Mouse (Mus musculus) cerebellum, postnatal 25 days (tissue): ENCODE data around the gene Krt87.
A peak's percentile ranks its signal among the peaks of the same experiment; 100 is the strongest.

ENCODE experiments used
- DNase-seq, 2 experiments: peaks; one replicate each; pipeline ENCODE4 v3.0.0; 2021; ENCODE audit warnings: mixed read lengths in 2 of 2

Gene Krt87

GRCm38 (mm10) chr15:101414807-101415565 lies 23.6 kb downstream of the Krt87 start:
- DNase-seq, result peak; percentile 65 to 67

GRCm38 (mm10) chr15:101413916-101414635 lies 24.5 kb downstream of the Krt87 start:
- DNase-seq, result no peak

- peak; percentile 41 to 45 for DNase-seq
Measured at GRCm38 (mm10) chr15:101412188-101412587, 26.4 kb downstream of the Krt87 start.

- no peak for DNase-seq
Measured at GRCm38 (mm10) chr15:101410775-101411174, 27.8 kb downstream of the Krt87 start, which contains the start of gene Krt7. Gene Krt7 (plus strand): TSS chr15:101411043.

- DNase-seq, result no peak
Measured at GRCm38 (mm10) chr15:101398269-101398668, 40.3 kb downstream of the Krt87 start.

- no peak for DNase-seq
Measured at GRCm38 (mm10) chr15:101397683-101398082, 40.9 kb downstream of the Krt87 start.

GRCm38 (mm10) chr15:101396921-101397320 lies 41.7 kb downstream of the Krt87 start:
- DNase-seq, result no peak

- no peak for DNase-seq
Measured at GRCm38 (mm10) chr15:101396466-101396865, 42.1 kb downstream of the Krt87 start.

- DNase-seq, result peak; percentile 19 to 44
Measured at GRCm38 (mm10) chr15:101394908-101395307, 43.7 kb downstream of the Krt87 start.

GRCm38 (mm10) chr15:101392251-101392650 lies 46.4 kb downstream of the Krt87 start:
- no peak for DNase-seq

- DNase-seq, result no peak
Measured at GRCm38 (mm10) chr15:101390203-101390602, 48.4 kb downstream of the Krt87 start.

- peak; percentile 26 to 48 for DNase-seq
Measured at GRCm38 (mm10) chr15:101388034-101388541, 50.5 kb downstream of the Krt87 start.

GRCm38 (mm10) chr15:101387176-101387575 lies 51.4 kb downstream of the Krt87 start:
- peak in 1 of 2 experiments; percentile 56 for DNase-seq

- peak in 1 of 2 experiments; percentile 50 for DNase-seq
Measured at GRCm38 (mm10) chr15:101385064-101385463, 53.5 kb downstream of the Krt87 start.

- DNase-seq, result no peak
Measured at GRCm38 (mm10) chr15:101384610-101385009, 54.0 kb downstream of the Krt87 start.

GRCm38 (mm10) chr15:101382811-101383210 lies 55.8 kb downstream of the Krt87 start:
- DNase-seq, result peak; percentile 69 to 76

- DNase-seq, result peak in 1 of 2 experiments; percentile 45
Measured at GRCm38 (mm10) chr15:101381758-101382157, 56.8 kb downstream of the Krt87 start.
